Mouse (Mus musculus) embryonic facial prominence, embryonic 12.5 days (tissue): ENCODE measurements around the gene Rhbdf2. TPM values are rescaled to one million over a fixed set of nuclear protein-coding genes. Genes with fewer than 3 reads are reported as not detected.
"Not testable (repeated sequence)": the region's sequence is repeated elsewhere in the genome, so short reads cannot be mapped to it uniquely, and the experiment has no call there.

ENCODE experiments used
- ATAC-seq: fragments of 200-750 bp; cut with Nextera tagmentation; 2 replicates; pipeline ENCODE4 v1.8.0; 2017; ENCODE audit not compliant: insufficient number of reproducible peaks, insufficient read depth, low FRiP score, low TSS enrichment
- H3K27ac ChIP-seq: fragments of 300-500 bp; sonication (generic); 2 replicates; pipeline ENCODE4 v1.5.1; 2016; ENCODE audit warnings: mild to moderate bottlenecking
- H3K27me3 ChIP-seq: fragments of 300-500 bp; sonication (generic); 2 replicates; pipeline ENCODE4 v1.6.1; 2016; ENCODE audit warnings: mild to moderate bottlenecking, moderate library complexity
- H3K36me3 ChIP-seq: fragments of 300-500 bp; sonication (generic); 2 replicates; pipeline ENCODE4 v1.6.1; 2016; ENCODE audit warnings: mild to moderate bottlenecking
- H3K4me1 ChIP-seq: fragments of 300-500 bp; sonication (generic); 2 replicates; pipeline ENCODE4 v1.6.1; 2016
- H3K4me2 ChIP-seq: fragments of 300-500 bp; sonication (generic); replicated peaks from 2 replicates; pipeline ENCODE4 v1.6.1; 2016; ENCODE audit warnings: mild to moderate bottlenecking, moderate library complexity
- H3K4me3 ChIP-seq: fragments of 300-500 bp; sonication (generic); 2 replicates; pipeline ENCODE4 v1.5.1; 2016; ENCODE audit warnings: mild to moderate bottlenecking
- H3K9ac ChIP-seq: fragments of 300-500 bp; sonication (generic); 2 replicates; pipeline ENCODE4 v1.6.1; 2016; ENCODE audit warnings: mild to moderate bottlenecking, moderate library complexity
- H3K9me3 ChIP-seq: fragments of 300-500 bp; sonication (generic); 2 replicates; pipeline ENCODE4 v1.6.1; 2016; ENCODE audit warnings: mild to moderate bottlenecking, moderate library complexity
- WGBS: fragments of 180-500 bp; shearing (Covaris S2); methylation state at CpG from one replicate; pipeline ENCODE4 v1.1.7; 2016; 5-methylcytosine and 5-hydroxymethylcytosine counted together
- polyA plus RNA-seq: library from polyadenylated mRNA; unstranded; fragments of >200 nt; fragmentation: Nextera tagmentation; extraction: Ambion mirVana; gene quantifications from 2 replicates; pipeline ENCODE4 v1.2.1, GENCODE M21; 2016

Gene Rhbdf2
- polyA plus RNA-seq, 1 experiment from 2014 or later, result 4.7 TPM

GRCm38 (mm10) chr11:116620559-116621253 is 6.1 kb downstream of the Rhbdf2 start:
- Histone ChIP-seq H3K4me1 (peaks cover 33% of the 10 kb centered on the region), H3K27ac (no peak overlapping the region), H3K36me3 (no peaks in the 10 kb centered on the region), H3K27me3 (peaks cover 28% of the 10 kb centered on the region), H3K9ac (no peak overlapping the region), H3K4me2 (0 out of 2 replicates have a peak overlapping the region, but pooled peaks have one; percentile 2), H3K9me3 (no peaks in the 10 kb centered on the region), H3K4me3 (no peak overlapping the region)
- WGBS, result 82% methylated on average over 10 of the region's 10 CpGs
- no peak for ATAC-seq

GRCm38 (mm10) chr11:116620073-116620472 is 6.7 kb downstream of the Rhbdf2 start:
- H3K27me3 ChIP-seq, result peaks cover 24% of the 10 kb centered on the region
- no peak for ATAC-seq
- no peak overlapping the region for H3K27ac ChIP-seq
- 49% methylated on average over 9 of the region's 9 CpGs for WGBS
- no peaks in the 10 kb centered on the region for H3K36me3 ChIP-seq
- H3K4me2 ChIP-seq, result 0 out of 2 replicates have a peak overlapping the region, but pooled peaks have one; percentile 2
- H3K4me3 ChIP-seq, result no peak overlapping the region
- no peaks in the 10 kb centered on the region for H3K9me3 ChIP-seq
- H3K4me1 ChIP-seq, result peaks cover 33% of the 10 kb centered on the region
- H3K9ac ChIP-seq, result no peak overlapping the region

GRCm38 (mm10) chr11:116619561-116619960 is 7.3 kb downstream of the Rhbdf2 start:
- H3K4me1 ChIP-seq, result peaks cover 33% of the 10 kb centered on the region
- no peak overlapping the region for H3K27ac ChIP-seq
- no peak for ATAC-seq
- H3K27me3 ChIP-seq, result peaks cover 20% of the 10 kb centered on the region
- no peaks in the 10 kb centered on the region for H3K36me3 ChIP-seq
- no peak overlapping the region for H3K4me2 ChIP-seq
- H3K9me3 ChIP-seq, result no peaks in the 10 kb centered on the region
- H3K9ac ChIP-seq, result no peak overlapping the region
- H3K4me3 ChIP-seq, result no peak overlapping the region
- 77% methylated on average over 8 of the region's 8 CpGs for WGBS

GRCm38 (mm10) chr11:116619156-116619555 is 7.7 kb downstream of the Rhbdf2 start:
- no peak for ATAC-seq
- WGBS, result 89% methylated on average over 7 of the region's 7 CpGs
- Histone ChIP-seq H3K36me3 (no peaks in the 10 kb centered on the region), H3K9ac (no peak overlapping the region), H3K27ac (no peak overlapping the region), H3K4me1 (peaks cover 33% of the 10 kb centered on the region), H3K27me3 (peaks cover 17% of the 10 kb centered on the region), H3K4me2 (no peak overlapping the region), H3K9me3 (no peaks in the 10 kb centered on the region), H3K4me3 (no peak overlapping the region)

- Histone ChIP-seq H3K27ac (no peak overlapping the region), H3K9me3 (no peaks in the 10 kb centered on the region), H3K36me3 (no peaks in the 10 kb centered on the region), H3K9ac (no peak overlapping the region), H3K4me3 (no peak overlapping the region), H3K4me1 (peaks cover 33% of the 10 kb centered on the region), H3K27me3 (peaks cover 14% of the 10 kb centered on the region), H3K4me2 (no peak overlapping the region)
- WGBS, result 91% methylated on average over 7 of the region's 7 CpGs
- ATAC-seq, result no peak
Observed at GRCm38 (mm10) chr11:116618666-116619065, 8.2 kb downstream of the Rhbdf2 start.

- Histone ChIP-seq H3K27me3 (peaks cover 4% of the 10 kb centered on the region), H3K4me3 (no peak overlapping the region), H3K27ac (no peak overlapping the region), H3K4me2 (no peak overlapping the region), H3K9me3 (no peaks in the 10 kb centered on the region), H3K4me1 (peaks cover 32% of the 10 kb centered on the region), H3K36me3 (no peaks in the 10 kb centered on the region), H3K9ac (no peak overlapping the region)
- WGBS, result 90% methylated on average over 7 of the region's 7 CpGs
- no peak for ATAC-seq
Observed at GRCm38 (mm10) chr11:116617641-116618040, 9.2 kb downstream of the Rhbdf2 start.

GRCm38 (mm10) chr11:116616438-116617118 is 10.2 kb downstream of the Rhbdf2 start:
- H3K9ac ChIP-seq, result no peak overlapping the region
- WGBS, result 68% methylated on average over 10 of the region's 10 CpGs
- peaks cover 23% of the 10 kb centered on the region for H3K4me1 ChIP-seq
- no peaks in the 10 kb centered on the region for H3K36me3 ChIP-seq
- H3K27me3 ChIP-seq, result no peaks in the 10 kb centered on the region
- H3K9me3 ChIP-seq, result no peaks in the 10 kb centered on the region
- H3K27ac ChIP-seq, result no peak overlapping the region
- ATAC-seq, result no peak
- H3K4me3 ChIP-seq, result no peak overlapping the region
- H3K4me2 ChIP-seq, result no peak overlapping the region

- no peak overlapping the region for H3K4me2 ChIP-seq
- 47% methylated on average over 15 of the region's 15 CpGs for WGBS
- H3K9me3 ChIP-seq, result no peaks in the 10 kb centered on the region
- no peak for ATAC-seq
- H3K4me1 ChIP-seq, result peaks cover 16% of the 10 kb centered on the region
- H3K9ac ChIP-seq, result no peak overlapping the region
- no peak overlapping the region for H3K4me3 ChIP-seq
- no peaks in the 10 kb centered on the region for H3K36me3 ChIP-seq
- H3K27me3 ChIP-seq, result no peaks in the 10 kb centered on the region
- H3K27ac ChIP-seq, result no peak overlapping the region
Observed at GRCm38 (mm10) chr11:116615735-116616437, 10.9 kb downstream of the Rhbdf2 start.

- Histone ChIP-seq H3K27me3 (no peaks in the 10 kb centered on the region), H3K9ac (no peak overlapping the region), H3K4me2 (no peak overlapping the region), H3K4me3 (no peak overlapping the region), H3K27ac (no peak overlapping the region), H3K4me1 (peaks cover 9% of the 10 kb centered on the region; the same call in 1 of the 2 replicates), H3K9me3 (no peaks in the 10 kb centered on the region), H3K36me3 (no peaks in the 10 kb centered on the region)
- no peak for ATAC-seq
- WGBS, result 90% methylated on average over 6 of the region's 6 CpGs
Observed at GRCm38 (mm10) chr11:116613234-116613633, 13.6 kb downstream of the Rhbdf2 start.

GRCm38 (mm10) chr11:116612554-116612953 is 14.3 kb downstream of the Rhbdf2 start:
- H3K4me3 ChIP-seq, result no peak overlapping the region
- no peaks in the 10 kb centered on the region for H3K36me3 ChIP-seq
- no peak overlapping the region for H3K27ac ChIP-seq
- 71% methylated on average over 1 of the region's 1 CpGs for WGBS
- no peaks in the 10 kb centered on the region for H3K9me3 ChIP-seq
- H3K9ac ChIP-seq, result no peak overlapping the region
- no peaks in the 10 kb centered on the region for H3K27me3 ChIP-seq
- ATAC-seq, result no peak
- H3K4me2 ChIP-seq, result no peak overlapping the region
- peaks cover 7% of the 10 kb centered on the region; the same call in 1 of the 2 replicates for H3K4me1 ChIP-seq

- 86% methylated on average over 9 of the region's 9 CpGs for WGBS
- peaks cover 7% of the 10 kb centered on the region; the same call in 1 of the 2 replicates for H3K4me1 ChIP-seq
- no peak overlapping the region for H3K4me2 ChIP-seq
- H3K4me3 ChIP-seq, result no peak overlapping the region
- no peaks in the 10 kb centered on the region for H3K9me3 ChIP-seq
- no peaks in the 10 kb centered on the region for H3K36me3 ChIP-seq
- ATAC-seq, result no peak
- H3K27me3 ChIP-seq, result no peaks in the 10 kb centered on the region
- H3K27ac ChIP-seq, result no peak overlapping the region
- H3K9ac ChIP-seq, result no peak overlapping the region
Observed at GRCm38 (mm10) chr11:116611883-116612282, 14.9 kb downstream of the Rhbdf2 start.

- H3K27me3 ChIP-seq, H3K36me3 ChIP-seq, ATAC-seq, H3K9ac ChIP-seq, H3K4me1 ChIP-seq, H3K27ac ChIP-seq, H3K9me3 ChIP-seq, H3K4me3 ChIP-seq, H3K4me2 ChIP-seq: not testable (repeated sequence)
- 89% methylated on average over 9 of the region's 9 CpGs for WGBS
Observed at GRCm38 (mm10) chr11:116611168-116611567, 15.7 kb downstream of the Rhbdf2 start.
